Mouse (Mus musculus): ENCODE results near the gene Slc10a3. TPM values are rescaled to one million over a fixed set of nuclear protein-coding genes. Genes with fewer than 3 reads are reported as not detected.

Slc10a3 gene
- polyA plus RNA-seq (2014; fragmentation: Illumina TruSeq; extraction: RNeasy Lipid Tissue Mini Kit (QIAGEN cat#74804); ENCODE audit: low read depth, low replicate concordance) = 10.3 TPM

GRCm38 (mm10) chrX:74372888-74373549 is at the start of gene Slc10a3, which contains the start of gene Ubl4a:
TSS of gene Slc10a3 (minus strand) at chrX:74373349.
TSS of gene Ubl4a (minus strand) at chrX:74373218.

GRCm38 (mm10) chrX:74392535-74393443 is 19.6 kb upstream of the Slc10a3 start, which contains the start of the genes Fam3a and Ikbkg:
TSS of gene Fam3a (minus strand) at chrX:74393272.
TSS of gene Ikbkg (plus strand) at chrX:74393290.

GRCm38 (mm10) chrX:74353467-74353770 is 19.7 kb downstream of the Slc10a3 start, which contains the start of gene Lage3:
TSS of gene Lage3 (minus strand) at chrX:74353618.

DNA sequence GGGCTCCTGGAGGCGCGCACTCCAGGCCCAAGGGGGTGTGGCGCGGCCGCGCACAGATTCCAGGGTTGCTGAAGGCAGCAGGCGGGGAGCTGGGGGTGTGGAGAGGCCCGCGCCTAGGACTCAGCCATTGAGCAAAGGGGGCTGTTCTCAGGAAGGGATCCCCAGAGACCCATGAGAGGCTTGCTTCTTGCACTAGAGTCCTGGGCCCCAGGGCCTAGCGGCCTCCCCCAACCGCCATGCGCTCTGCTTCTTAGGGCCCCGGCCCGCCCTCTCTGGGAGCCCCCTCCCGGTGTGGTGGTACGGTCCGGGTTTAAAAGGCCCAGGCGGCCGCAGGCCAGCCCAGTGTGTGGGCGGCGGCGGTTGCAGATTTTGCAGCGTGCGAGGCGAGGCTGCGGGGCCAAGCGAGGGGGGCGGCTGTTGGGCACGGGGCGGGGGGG is 44.4 kb downstream of the Slc10a3 start, which contains the start of gene Plxna3:
Gene Plxna3, plus strand, starts transcription at position 342 of the 437 bp plus-strand sequence.

Other genes with a start within 250 kb of the Slc10a3 start
- gene Opn1mw, start 245.9 kb downstream of the Slc10a3 start, polyA plus RNA-seq (2014; fragmentation: Illumina TruSeq; extraction: RNeasy Lipid Tissue Mini Kit (QIAGEN cat#74804); ENCODE audit: low read depth, low replicate concordance) = not detected
- gene Mecp2, start 238.0 kb downstream of the Slc10a3 start, polyA plus RNA-seq (2014; fragmentation: Illumina TruSeq; extraction: RNeasy Lipid Tissue Mini Kit (QIAGEN cat#74804); ENCODE audit: low read depth, low replicate concordance) = 18.2 TPM
- gene Tex28, start 205.5 kb downstream of the Slc10a3 start, polyA plus RNA-seq (2014; fragmentation: Illumina TruSeq; extraction: RNeasy Lipid Tissue Mini Kit (QIAGEN cat#74804); ENCODE audit: low read depth, low replicate concordance) = not detected
- not detected for gene Tktl1, start 196.1 kb downstream of the Slc10a3 start, polyA plus RNA-seq (2014; fragmentation: Illumina TruSeq; extraction: RNeasy Lipid Tissue Mini Kit (QIAGEN cat#74804); ENCODE audit: low read depth, low replicate concordance)
- gene Flna, start 123.5 kb downstream of the Slc10a3 start, polyA plus RNA-seq (2014; fragmentation: Illumina TruSeq; extraction: RNeasy Lipid Tissue Mini Kit (QIAGEN cat#74804); ENCODE audit: low read depth, low replicate concordance) = 96.7 TPM
- gene Emd, start 118.7 kb downstream of the Slc10a3 start, polyA plus RNA-seq (2014; fragmentation: Illumina TruSeq; extraction: RNeasy Lipid Tissue Mini Kit (QIAGEN cat#74804); ENCODE audit: low read depth, low replicate concordance) = 42.5 TPM
- gene Rpl10, start 102.5 kb downstream of the Slc10a3 start, polyA plus RNA-seq (2014; fragmentation: Illumina TruSeq; extraction: RNeasy Lipid Tissue Mini Kit (QIAGEN cat#74804); ENCODE audit: low read depth, low replicate concordance) = 1,296 TPM
- gene Taz, start 91.4 kb downstream of the Slc10a3 start, polyA plus RNA-seq (2014; fragmentation: Illumina TruSeq; extraction: RNeasy Lipid Tissue Mini Kit (QIAGEN cat#74804); ENCODE audit: low read depth, low replicate concordance) = 77.7 TPM
- gene Dnase1l1, start 91.0 kb downstream of the Slc10a3 start, polyA plus RNA-seq (2014; fragmentation: Illumina TruSeq; extraction: RNeasy Lipid Tissue Mini Kit (QIAGEN cat#74804); ENCODE audit: low read depth, low replicate concordance) = 53.1 TPM
- gene Atp6ap1, start 76.3 kb downstream of the Slc10a3 start, polyA plus RNA-seq (2014; fragmentation: Illumina TruSeq; extraction: RNeasy Lipid Tissue Mini Kit (QIAGEN cat#74804); ENCODE audit: low read depth, low replicate concordance) = 145 TPM
- 117 TPM for gene Gdi1, start 68.4 kb downstream of the Slc10a3 start, polyA plus RNA-seq (2014; fragmentation: Illumina TruSeq; extraction: RNeasy Lipid Tissue Mini Kit (QIAGEN cat#74804); ENCODE audit: low read depth, low replicate concordance)
- 12.3 TPM for gene Fam50a, start 60.3 kb downstream of the Slc10a3 start, polyA plus RNA-seq (2014; fragmentation: Illumina TruSeq; extraction: RNeasy Lipid Tissue Mini Kit (QIAGEN cat#74804); ENCODE audit: low read depth, low replicate concordance)
- gene Plxna3, start 44.3 kb downstream of the Slc10a3 start, polyA plus RNA-seq (2014; fragmentation: Illumina TruSeq; extraction: RNeasy Lipid Tissue Mini Kit (QIAGEN cat#74804); ENCODE audit: low read depth, low replicate concordance) = 1.0 TPM
- 10.0 TPM for gene Lage3, start 19.7 kb downstream of the Slc10a3 start, polyA plus RNA-seq (2014; fragmentation: Illumina TruSeq; extraction: RNeasy Lipid Tissue Mini Kit (QIAGEN cat#74804); ENCODE audit: low read depth, low replicate concordance)
- gene Ubl4a, start 131 bp downstream of the Slc10a3 start, polyA plus RNA-seq (2014; fragmentation: Illumina TruSeq; extraction: RNeasy Lipid Tissue Mini Kit (QIAGEN cat#74804); ENCODE audit: low read depth, low replicate concordance) = 35.8 TPM
- 12.5 TPM for gene Fam3a, start 19.9 kb upstream of the Slc10a3 start, polyA plus RNA-seq (2014; fragmentation: Illumina TruSeq; extraction: RNeasy Lipid Tissue Mini Kit (QIAGEN cat#74804); ENCODE audit: low read depth, low replicate concordance)
- gene Ikbkg, start 19.9 kb upstream of the Slc10a3 start, polyA plus RNA-seq (2014; fragmentation: Illumina TruSeq; extraction: RNeasy Lipid Tissue Mini Kit (QIAGEN cat#74804); ENCODE audit: low read depth, low replicate concordance) = 47.1 TPM
- 12.9 TPM for gene G6pdx, start 55.8 kb upstream of the Slc10a3 start, polyA plus RNA-seq (2014; fragmentation: Illumina TruSeq; extraction: RNeasy Lipid Tissue Mini Kit (QIAGEN cat#74804); ENCODE audit: low read depth, low replicate concordance)
- gene Gm6880, start 108.0 kb upstream of the Slc10a3 start, polyA plus RNA-seq (2014; fragmentation: Illumina TruSeq; extraction: RNeasy Lipid Tissue Mini Kit (QIAGEN cat#74804); ENCODE audit: low read depth, low replicate concordance) = not detected
- not detected for gene Olfr1326-ps1, start 201.5 kb upstream of the Slc10a3 start, polyA plus RNA-seq (2014; fragmentation: Illumina TruSeq; extraction: RNeasy Lipid Tissue Mini Kit (QIAGEN cat#74804); ENCODE audit: low read depth, low replicate concordance)
- gene Olfr1325, start 219.3 kb upstream of the Slc10a3 start, polyA plus RNA-seq (2014; fragmentation: Illumina TruSeq; extraction: RNeasy Lipid Tissue Mini Kit (QIAGEN cat#74804); ENCODE audit: low read depth, low replicate concordance) = not detected